22 mouse cellular contexts compared by ENCODE assay signal in genomic region chr3:127345860-127346459, GRCm38 (mm10).
DNase-seq lines count a peak whose midpoint lies in the region; ATAC-seq and TF ChIP-seq lines count a peak whose summit lies in the region.
"Had no signal": no experiment of that assay in that cellular context is flagged by ENCODE, and none has a peak within 500 bp of the region (broad histone marks: within the 10 kb centered on the region; RNA-seq: fewer than 3 reads in every experiment).

No protein-coding gene starts in this region.

- no peak overlapping the region for H3K4me2 ChIP-seq in hindbrain, postnatal 0 days (ENCODE audit: low read depth, low read length)
- no peak overlapping the region for H3K4me2 ChIP-seq in hindbrain, embryonic 16.5 days (ENCODE audit: low read length)
- no peak overlapping the region for H3K4me2 ChIP-seq in midbrain, embryonic 16.5 days (ENCODE audit: low read length)
- H3K4me2 ChIP-seq in forebrain, embryonic 15.5 days (replicated peaks) = no peak overlapping the region
- H3K4me2 ChIP-seq: embryonic facial prominence, embryonic 12.5 days had no signal

- no peak overlapping the region for H3K9ac ChIP-seq in hindbrain, postnatal 0 days (replicated peaks; ENCODE audit: low read length)
- no peak overlapping the region for H3K9ac ChIP-seq in hindbrain, embryonic 16.5 days (ENCODE audit: low read depth, low read length)
- no peak overlapping the region for H3K9ac ChIP-seq in midbrain, embryonic 16.5 days (ENCODE audit: low read depth, low read length)
- H3K9ac ChIP-seq in forebrain, embryonic 15.5 days (replicated peaks) = no peak overlapping the region
- H3K9ac ChIP-seq: embryonic facial prominence, embryonic 12.5 days; liver, postnatal 0 days had no signal

- TF ChIP-seq CTCF in hindbrain, postnatal 0 days (IDR thresholded peaks at IDR 0.05; ENCODE audit: low read depth) = no peak

- DNase-seq in hindbrain, postnatal 0 days (ENCODE audit: low spot score) = no peak
- DNase-seq in midbrain, embryonic 10.5 days (ENCODE audit: low spot score) = no peak
- DNase-seq in kidney, adult 11 months = no peak
- DNase-seq in urinary bladder, postnatal 36 days (ENCODE audit: low spot score in 2 of 2) = no peak
- DNase-seq: adrenal gland, postnatal 36 days; B cell, adult 2 months; cerebellum, adult 18-20 months; cerebellum, postnatal 14 days; kidney, adult 18-20 months; liver, postnatal 0 days; retina, postnatal 1 day; right cerebral cortex, postnatal 25 days; spleen, adult 18-20 months had no signal

- ATAC-seq in hindbrain, postnatal 0 days = no peak
- ATAC-seq in hindbrain, embryonic 16.5 days = no peak
- ATAC-seq in midbrain, embryonic 16.5 days = peak; percentile 80
- peak; percentile 76 for ATAC-seq in forebrain, embryonic 15.5 days (replicated peaks)
- ATAC-seq: liver, postnatal 0 days; lung, postnatal 0 days; Patski had no signal

- peak overlapping the region; percentile 16; the same call in 1 of the 2 replicates for H3K27ac ChIP-seq in hindbrain, postnatal 0 days
- H3K27ac ChIP-seq in hindbrain, embryonic 16.5 days (ENCODE audit: low read depth, low read length) = no peak overlapping the region
- peak overlapping the region; percentile 38; the same call in 1 of the 2 replicates for H3K27ac ChIP-seq in midbrain, embryonic 16.5 days (ENCODE audit: low read length)
- no peak overlapping the region for H3K27ac ChIP-seq in midbrain, embryonic 10.5 days (replicated peaks)
- no peak overlapping the region for H3K27ac ChIP-seq in forebrain, embryonic 15.5 days (replicated peaks)
- H3K27ac ChIP-seq: embryonic facial prominence, embryonic 12.5 days; heart, embryonic 10.5 days; macrophage had no signal

- no peaks in the 10 kb centered on the region for H3K9me3 ChIP-seq in hindbrain, postnatal 0 days (ENCODE audit: low read length)
- 0 out of 2 replicates have a peak, but pooled peaks cover 3% of the 10 kb centered on the region for H3K9me3 ChIP-seq in hindbrain, embryonic 16.5 days (ENCODE audit: control insufficient read depth, low read length)
- H3K9me3 ChIP-seq in midbrain, embryonic 16.5 days (replicated peaks; ENCODE audit: control insufficient read depth, low read length, poor library complexity, severe bottlenecking) = 0 out of 2 replicates have a peak, but pooled peaks cover 3% of the 10 kb centered on the region
- H3K9me3 ChIP-seq in midbrain, embryonic 10.5 days (replicated peaks) = 0 out of 2 replicates have a peak, but pooled peaks cover 7% of the 10 kb centered on the region
- no peaks in the 10 kb centered on the region for H3K9me3 ChIP-seq in forebrain, embryonic 15.5 days
- H3K9me3 ChIP-seq: heart, embryonic 10.5 days had no signal

- no peak overlapping the region for H3K4me3 ChIP-seq in hindbrain, postnatal 0 days (ENCODE audit: low read length)
- no peak overlapping the region for H3K4me3 ChIP-seq in hindbrain, embryonic 16.5 days (ENCODE audit: low read length)
- no peak overlapping the region for H3K4me3 ChIP-seq in midbrain, embryonic 16.5 days (ENCODE audit: low read depth, low read length)
- no peak overlapping the region for H3K4me3 ChIP-seq in midbrain, embryonic 10.5 days
- no peak overlapping the region for H3K4me3 ChIP-seq in forebrain, embryonic 15.5 days
- H3K4me3 ChIP-seq: embryonic facial prominence, embryonic 12.5 days; heart, embryonic 10.5 days had no signal

- WGBS in hindbrain, postnatal 0 days = 46% methylated on average over 8 of the region's 8 CpGs
- 59% methylated on average over 8 of the region's 8 CpGs for WGBS in hindbrain, embryonic 16.5 days
- WGBS in midbrain, embryonic 16.5 days = 42% methylated on average over 8 of the region's 8 CpGs
- WGBS in midbrain, embryonic 10.5 days = 75% methylated on average over 8 of the region's 8 CpGs
- 47% methylated on average over 8 of the region's 8 CpGs for WGBS in forebrain, embryonic 15.5 days

- no peaks in the 10 kb centered on the region for H3K36me3 ChIP-seq in hindbrain, postnatal 0 days (ENCODE audit: insufficient read depth, low read length)
- no peaks in the 10 kb centered on the region for H3K36me3 ChIP-seq in hindbrain, embryonic 16.5 days (ENCODE audit: control insufficient read depth, insufficient read depth, low read length)
- H3K36me3 ChIP-seq in midbrain, embryonic 16.5 days (ENCODE audit: control insufficient read depth, insufficient read depth, low read length) = no peaks in the 10 kb centered on the region
- H3K36me3 ChIP-seq in midbrain, embryonic 10.5 days = no peaks in the 10 kb centered on the region
- no peaks in the 10 kb centered on the region for H3K36me3 ChIP-seq in forebrain, embryonic 15.5 days
- H3K36me3 ChIP-seq: embryonic facial prominence, embryonic 12.5 days; heart, embryonic 10.5 days had no signal

- H3K4me1 ChIP-seq in hindbrain, postnatal 0 days (ENCODE audit: insufficient read depth, low read length) = no peaks in the 10 kb centered on the region
- H3K4me1 ChIP-seq in hindbrain, embryonic 16.5 days (ENCODE audit: control insufficient read depth, insufficient read depth, low read depth, low read length) = no peaks in the 10 kb centered on the region
- H3K4me1 ChIP-seq in midbrain, embryonic 16.5 days (ENCODE audit: control insufficient read depth, insufficient read depth, low read length) = peaks cover 7% of the 10 kb centered on the region; the same call in 1 of the 2 replicates
- H3K4me1 ChIP-seq in midbrain, embryonic 10.5 days = 0 out of 2 replicates have a peak, but pooled peaks cover 3% of the 10 kb centered on the region
- no peaks in the 10 kb centered on the region for H3K4me1 ChIP-seq in forebrain, embryonic 15.5 days
- H3K4me1 ChIP-seq: embryonic facial prominence, embryonic 12.5 days; heart, embryonic 10.5 days had no signal

- no peaks in the 10 kb centered on the region for H3K27me3 ChIP-seq in hindbrain, postnatal 0 days (ENCODE audit: insufficient read depth, low read length)
- H3K27me3 ChIP-seq in hindbrain, embryonic 16.5 days (replicated peaks; ENCODE audit: control insufficient read depth, insufficient read depth, low read length) = no peaks in the 10 kb centered on the region
- H3K27me3 ChIP-seq in midbrain, embryonic 16.5 days (ENCODE audit: control insufficient read depth, insufficient read depth, low read depth, low read length) = no peaks in the 10 kb centered on the region
- H3K27me3 ChIP-seq in midbrain, embryonic 10.5 days (ENCODE audit: low read depth, poor library complexity, severe bottlenecking) = no peaks in the 10 kb centered on the region
- no peaks in the 10 kb centered on the region for H3K27me3 ChIP-seq in forebrain, embryonic 15.5 days
- H3K27me3 ChIP-seq: CH12.LX; embryonic facial prominence, embryonic 12.5 days; Patski had no signal

Comparison
In these comparisons a context has a peak if more than half of its experiments do, and no peak if none do; other contexts are left out.
1. H3K27ac ChIP-seq: peak in hindbrain, postnatal 0 days (single experiment) and midbrain, embryonic 16.5 days (single experiment); none in hindbrain, embryonic 16.5 days (single experiment), midbrain, embryonic 10.5 days (single experiment) and forebrain, embryonic 15.5 days (single experiment).
2. ATAC-seq: peak in midbrain, embryonic 16.5 days (single experiment) and forebrain, embryonic 15.5 days (single experiment); none in hindbrain, postnatal 0 days (single experiment) and hindbrain, embryonic 16.5 days (single experiment).